Mouse (Mus musculus) testis, adult 2 months (tissue): ENCODE data around the gene Pds5b.

Experiments used
- CTCF ChIP-seq: fragments of 200-500 bp; IDR thresholded peaks from 2 replicates; pipeline ENCODE4 v1.5.1; 2012; ENCODE audit warnings: low read depth, mild to moderate bottlenecking, inconsistent platforms, low read length, moderate library complexity; ENCODE audit not compliant: control insufficient read depth, insufficient read depth, insufficient replicate concordance
- POLR2A ChIP-seq: fragments of 200-500 bp; IDR thresholded peaks from 2 replicates; pipeline ENCODE4 v1.6.1; 2012; ENCODE audit warnings: low read depth, mild to moderate bottlenecking, inconsistent platforms, low read length, moderate library complexity; ENCODE audit not compliant: control insufficient read depth

GRCm38 (mm10) chr5:150711503-150711902, 38.0 kb downstream of the Pds5b start:
- no peak for TF ChIP-seq POLR2A
- TF ChIP-seq CTCF = no peak
